Mouse (Mus musculus): ENCODE results near the gene Spp2.

The Spp2 gene

GRCm38 (mm10) chr1:88406807-88407198 lies at the start of gene Spp2:
TSS of gene Spp2 (plus strand) at chr1:88406961.
- no peak for DNase-seq (ENCODE audit: low read depth, low spot score)

DNA sequence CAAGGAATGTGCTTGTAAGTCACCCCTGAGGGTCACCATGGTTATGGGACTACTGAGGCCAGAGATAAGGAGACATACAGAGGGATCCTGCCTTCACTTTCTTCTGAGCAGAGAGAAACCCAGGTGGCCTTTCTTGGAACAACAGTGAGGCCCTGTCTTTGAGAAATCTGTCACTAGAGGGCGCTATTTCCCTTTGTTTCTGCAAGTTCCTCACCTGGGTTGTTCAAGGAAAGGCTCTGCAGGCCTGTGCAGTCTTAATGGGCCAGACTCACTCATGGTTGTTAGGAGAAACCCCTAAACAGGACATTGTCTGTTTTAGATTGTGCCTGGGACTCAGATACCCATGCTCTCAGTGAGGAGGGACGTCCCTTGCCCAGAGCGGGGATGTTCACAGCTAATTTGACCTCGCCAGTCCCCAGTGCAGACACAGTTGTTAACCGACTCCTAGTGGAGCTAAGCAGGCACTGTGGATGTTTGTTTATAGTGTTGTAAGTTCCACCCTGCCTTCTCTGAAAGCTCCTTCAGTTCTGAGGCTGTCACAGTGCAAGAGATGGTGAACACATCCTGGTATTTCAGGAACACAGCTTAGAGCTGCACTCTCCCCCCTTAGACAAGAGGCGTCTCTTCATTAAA lies 49.2 kb upstream of the Spp2 start:
- peak; percentile 60 for DNase-seq (ENCODE audit: low read depth, low spot score)

DNA sequence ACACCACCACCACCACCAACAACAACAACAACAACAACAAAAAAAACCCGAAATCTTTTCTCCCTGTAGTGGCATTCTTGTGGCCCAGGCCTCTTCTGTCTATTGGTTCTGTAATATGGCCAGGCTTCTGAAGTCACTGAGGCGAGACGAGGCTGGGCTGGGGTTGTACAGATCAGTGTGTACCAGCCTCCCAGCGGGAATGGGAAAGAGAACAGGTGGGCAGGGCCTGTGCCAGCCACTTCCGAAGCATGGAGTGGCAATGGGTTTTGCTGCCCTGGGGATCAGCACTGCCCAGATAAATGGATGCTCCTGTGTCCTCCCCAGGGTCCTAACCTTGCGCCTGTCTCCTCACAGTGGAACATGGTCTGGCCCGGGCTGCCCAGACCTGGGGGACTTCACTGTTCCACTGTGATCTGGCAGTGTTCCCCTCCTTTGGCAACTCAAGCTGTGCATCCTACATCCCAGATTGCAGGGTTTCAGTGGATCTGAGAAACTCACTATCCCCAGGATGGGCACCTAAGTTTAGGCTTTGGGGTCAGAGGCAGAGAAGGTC lies 48.6 kb upstream of the Spp2 start:
- no peak for DNase-seq (ENCODE audit: low read depth, low spot score)

- DNase-seq (ENCODE audit: low read depth, low spot score), result no peak
Measured at GRCm38 (mm10) chr1:88361085-88361484, 45.7 kb upstream of the Spp2 start.

DNA sequence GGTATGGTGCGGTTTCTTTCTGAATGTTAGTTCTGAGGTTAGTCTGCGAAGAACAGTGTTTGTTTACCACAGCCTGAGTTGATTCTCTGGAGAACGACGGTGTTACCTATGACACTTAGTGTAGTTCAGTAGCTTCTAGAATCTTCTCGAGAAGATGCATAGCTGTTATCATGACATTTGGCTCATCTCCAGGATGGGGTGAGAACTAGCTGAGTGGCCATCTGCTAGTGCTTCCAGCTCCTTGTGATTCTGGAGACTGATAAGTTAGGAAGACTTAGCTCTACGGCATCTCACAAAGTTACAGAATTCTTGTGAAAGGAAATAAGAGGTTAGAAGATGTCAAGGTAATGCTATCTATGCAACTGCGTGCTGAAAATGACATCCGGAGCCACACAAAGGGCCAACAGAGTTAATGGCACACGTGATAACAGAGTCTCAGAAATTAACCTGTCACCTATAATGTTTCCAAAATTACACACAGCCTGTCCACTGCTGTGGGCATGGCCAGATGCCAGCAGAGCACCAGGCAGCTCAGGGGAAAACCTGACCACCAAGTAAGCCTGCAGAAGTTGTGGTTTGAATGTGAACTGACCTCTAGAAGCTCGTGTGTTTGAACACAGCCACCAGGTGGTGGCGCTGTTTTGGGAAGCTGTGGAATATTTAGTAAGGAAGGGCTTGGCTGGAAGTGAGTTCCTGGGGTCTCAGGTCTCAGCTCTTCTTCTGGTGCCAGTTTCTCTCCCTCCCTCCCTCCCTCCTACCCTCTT lies 39.7 kb upstream of the Spp2 start:
- no peak for DNase-seq (ENCODE audit: low read depth, low spot score)

DNA sequence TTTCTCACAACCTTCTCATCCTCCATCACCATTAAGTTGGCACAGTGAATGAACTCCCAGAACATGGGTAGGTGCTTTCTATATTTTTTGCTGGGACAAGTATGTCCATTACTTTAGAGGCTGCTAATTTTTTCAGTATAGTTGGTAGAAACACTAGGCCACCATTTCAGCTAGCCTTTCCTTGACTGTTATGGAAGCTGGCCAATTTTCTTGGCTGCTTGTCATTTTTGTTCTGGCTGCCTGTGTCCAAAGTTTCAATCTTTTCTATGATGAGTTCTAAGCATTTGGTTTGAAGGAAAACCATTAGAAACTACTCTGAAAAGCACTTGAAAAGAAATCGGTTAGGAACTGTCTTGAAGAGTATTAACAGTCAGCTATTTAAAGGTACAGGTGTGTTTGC lies 28.3 kb upstream of the Spp2 start:
- DNase-seq (ENCODE audit: low read depth, low spot score), result no peak

DNA sequence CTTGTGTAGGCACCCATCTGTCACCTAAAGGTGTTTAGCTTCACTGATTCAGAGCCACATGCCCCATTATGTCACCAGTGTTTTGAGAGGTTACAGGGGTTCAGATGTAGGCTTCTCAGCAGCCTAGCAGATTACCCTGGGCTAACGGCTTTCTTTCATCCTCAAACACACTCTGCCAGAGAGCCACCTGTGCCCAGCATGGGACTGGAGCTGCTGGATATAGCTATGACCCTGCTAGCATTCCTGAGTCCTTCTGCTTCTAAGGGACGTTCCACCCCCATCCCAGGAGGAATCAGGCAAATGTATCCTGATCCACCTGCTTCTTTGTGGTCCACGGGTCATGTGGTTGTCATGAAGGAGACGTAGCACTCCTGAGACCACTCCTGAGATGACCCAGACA lies 15.1 kb upstream of the Spp2 start:
- no peak for DNase-seq (ENCODE audit: low read depth, low spot score)

GRCm38 (mm10) chr1:88393321-88393720 lies 13.4 kb upstream of the Spp2 start:
- DNase-seq (ENCODE audit: low read depth, low spot score), result no peak

- no peak for DNase-seq (ENCODE audit: low read depth, low spot score)
Measured at GRCm38 (mm10) chr1:88403378-88403777, 3.4 kb upstream of the Spp2 start.

GRCm38 (mm10) chr1:88406078-88406806 lies 519 bp upstream of the Spp2 start:
- DNase-seq (ENCODE audit: low read depth, low spot score), result no peak

DNA sequence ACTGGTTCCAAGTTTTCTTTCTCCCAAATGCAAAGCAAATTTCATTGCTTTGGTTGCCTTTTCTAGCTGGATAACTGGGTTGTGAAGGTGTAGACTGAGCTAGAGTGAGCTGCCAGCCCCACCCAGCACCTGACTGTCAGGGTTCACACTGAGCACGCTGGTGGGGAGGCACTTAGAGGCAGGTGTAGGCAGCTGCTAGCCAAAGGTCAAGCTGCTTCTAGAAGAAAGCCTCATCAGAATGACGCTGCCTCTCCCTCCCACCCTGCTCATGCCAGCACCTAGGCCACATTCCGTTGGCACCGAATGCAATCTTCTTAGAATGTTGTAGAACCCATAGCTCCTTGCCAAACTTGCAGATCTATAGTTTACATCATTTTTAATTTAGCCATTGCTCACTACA lies 1.6 kb downstream of the Spp2 start:
- no peak for DNase-seq (ENCODE audit: low read depth, low spot score)

GRCm38 (mm10) chr1:88412013-88412412 lies 5.3 kb downstream of the Spp2 start:
- no peak for DNase-seq (ENCODE audit: low read depth, low spot score)

GRCm38 (mm10) chr1:88418943-88419342 lies 12.2 kb downstream of the Spp2 start:
- DNase-seq (ENCODE audit: low read depth, low spot score), result no peak

GRCm38 (mm10) chr1:88422045-88422444 lies 15.3 kb downstream of the Spp2 start:
- no peak for DNase-seq (ENCODE audit: low read depth, low spot score)

DNA sequence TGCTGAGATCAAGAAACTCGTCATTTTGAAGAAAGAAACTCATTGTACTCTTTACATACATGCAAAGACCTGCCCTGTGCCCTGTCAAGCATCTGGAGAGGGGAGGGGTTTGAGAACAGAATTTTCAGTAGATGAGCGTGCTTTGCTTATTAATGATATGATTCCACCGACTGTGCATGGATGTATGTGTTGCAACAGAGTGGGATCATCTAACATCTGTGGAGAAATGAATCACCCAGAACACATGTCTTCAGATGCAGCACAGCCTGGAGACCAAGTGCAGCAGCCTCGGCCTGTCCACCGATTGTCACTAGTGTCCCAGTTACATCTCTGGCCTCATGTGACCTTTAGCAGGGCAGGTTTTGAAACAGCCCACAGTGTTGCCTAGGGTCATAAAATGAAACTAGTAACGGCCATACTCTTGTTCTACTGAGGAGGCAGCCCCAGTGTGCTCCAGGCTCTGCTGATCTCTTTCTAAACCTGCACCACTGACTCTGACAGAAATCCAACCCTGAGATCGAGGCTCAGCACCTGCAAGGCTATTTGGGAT lies 16.2 kb downstream of the Spp2 start:
- no peak for DNase-seq (ENCODE audit: low read depth, low spot score)

DNA sequence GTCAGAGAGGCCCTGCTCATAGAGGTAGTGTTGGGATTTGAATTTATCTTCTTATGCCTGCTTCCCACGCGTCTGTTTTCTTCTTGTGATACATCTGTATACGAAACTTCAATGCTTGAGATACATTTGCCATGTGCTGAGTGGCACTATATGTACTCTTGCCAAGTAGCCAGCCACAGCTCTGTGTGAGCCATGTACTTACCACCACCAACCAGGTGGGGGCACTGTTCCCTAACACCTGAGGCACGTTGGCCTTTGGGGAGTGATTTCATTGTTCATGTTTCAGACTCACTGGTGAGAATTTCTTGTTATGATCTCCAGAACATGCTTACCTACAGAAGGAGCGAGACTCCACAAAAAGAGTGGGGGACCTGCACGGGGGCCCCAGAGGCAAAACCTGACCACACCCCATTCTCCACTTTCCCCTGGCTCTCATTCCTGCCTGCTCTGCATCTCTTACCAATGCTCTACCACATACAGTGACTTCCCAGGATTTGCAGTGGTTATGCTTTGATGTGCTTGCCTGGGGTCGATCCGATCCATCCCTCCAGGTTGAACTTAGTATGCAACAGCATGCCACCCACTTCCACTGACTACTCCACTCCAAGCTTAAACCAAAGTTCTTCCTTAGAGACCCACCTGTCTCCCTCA lies 18.0 kb downstream of the Spp2 start:
- peak; percentile 89 for DNase-seq (ENCODE audit: low read depth, low spot score)

- DNase-seq (ENCODE audit: low read depth, low spot score), result no peak
Measured at GRCm38 (mm10) chr1:88427987-88428741, 21.4 kb downstream of the Spp2 start.

DNA sequence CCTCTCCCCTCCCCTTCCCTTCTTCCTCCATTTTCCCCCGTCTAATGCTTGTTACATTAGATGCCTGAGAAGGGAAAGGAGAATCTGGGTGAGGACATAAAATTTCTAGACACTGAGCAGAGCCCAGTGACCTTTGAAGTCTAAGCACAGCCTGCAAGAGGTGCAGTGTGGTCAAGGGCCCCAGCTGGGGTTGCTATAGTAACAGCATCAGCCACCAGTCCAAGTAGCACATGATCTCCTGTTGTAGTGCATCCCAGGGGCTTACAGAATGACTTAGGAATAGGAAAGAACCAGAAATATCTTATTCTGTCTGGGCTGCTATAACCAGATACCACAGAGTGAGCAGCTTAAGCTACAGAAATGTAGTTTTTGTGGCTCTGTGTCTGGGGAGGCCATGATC lies 22.7 kb downstream of the Spp2 start:
- DNase-seq (ENCODE audit: low read depth, low spot score), result no peak

DNA sequence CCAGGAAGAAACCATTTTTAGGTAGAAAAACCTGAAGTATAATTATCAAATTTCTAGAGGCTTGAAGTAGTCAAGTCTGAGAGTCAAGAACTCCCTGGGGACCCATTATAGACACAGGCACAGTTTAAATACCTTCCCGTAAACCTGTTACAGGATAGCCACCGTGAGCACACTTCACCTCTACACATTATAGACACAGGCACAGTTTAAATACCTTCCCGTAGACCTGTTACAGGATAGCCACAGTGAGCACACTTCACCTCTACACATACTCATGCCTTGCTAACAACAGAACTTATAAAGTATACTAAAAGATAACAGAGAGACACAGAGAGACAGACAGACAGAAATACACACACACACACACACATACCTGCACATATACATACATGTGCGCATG lies 24.5 kb downstream of the Spp2 start:
- no peak for DNase-seq (ENCODE audit: low read depth, low spot score)

GRCm38 (mm10) chr1:88432601-88433000 lies 25.8 kb downstream of the Spp2 start:
- no peak for DNase-seq (ENCODE audit: low read depth, low spot score)

All from CD4-positive, CD25-positive, alpha-beta regulatory T cell, adult 2 months (primary cell).